Mouse (Mus musculus): ENCODE data around the gene Trmt10b. TPM values are rescaled to one million over a fixed set of nuclear protein-coding genes. Genes with fewer than 3 reads are reported as not detected.

Trmt10b gene
- polyA plus RNA-seq (2016; fragmentation: Nextera tagmentation; extraction: Ambion mirVana): 16.2 and 17.2 TPM in 2 replicates

- no peaks in the 10 kb centered on the region for H3K9me3 ChIP-seq
- no peaks in the 10 kb centered on the region for H3K27me3 ChIP-seq (ENCODE audit: poor library complexity, severe bottlenecking)
- peaks cover 11% of the 10 kb centered on the region for H3K4me1 ChIP-seq
- H3K36me3 ChIP-seq (replicated peaks): peaks cover 20% of the 10 kb centered on the region
- 21% methylated on average over 27 of the region's 27 CpGs for WGBS
- H3K27ac ChIP-seq: peak within 1 kb of the TSS; percentile 82
- DNase-seq (ENCODE audit: extremely low spot score, low spot score): peak; percentile 61
- H3K4me3 ChIP-seq: peak within 1 kb of the TSS; percentile 88
Observed at GRCm38 (mm10) chr4:45296662-45297564, at the start of gene Trmt10b. Gene Trmt10b (plus strand): TSS chr4:45297127.

- 69% methylated on average over 8 of the region's 8 CpGs for WGBS
- Histone ChIP-seq H3K4me3 (no peak overlapping the region), H3K27ac (no peak overlapping the region), H3K4me1 (peaks cover 43% of the 10 kb centered on the region), H3K36me3 (replicated peaks) (no peaks in the 10 kb centered on the region), H3K9me3 (no peaks in the 10 kb centered on the region), H3K27me3 (ENCODE audit: poor library complexity, severe bottlenecking) (0 out of 2 replicates have a peak, but pooled peaks cover 11% of the 10 kb centered on the region)
- no peak for DNase-seq (ENCODE audit: extremely low spot score, low spot score)
Observed at GRCm38 (mm10) chr4:45251265-45251664, 45.7 kb upstream of the Trmt10b start.

DNA sequence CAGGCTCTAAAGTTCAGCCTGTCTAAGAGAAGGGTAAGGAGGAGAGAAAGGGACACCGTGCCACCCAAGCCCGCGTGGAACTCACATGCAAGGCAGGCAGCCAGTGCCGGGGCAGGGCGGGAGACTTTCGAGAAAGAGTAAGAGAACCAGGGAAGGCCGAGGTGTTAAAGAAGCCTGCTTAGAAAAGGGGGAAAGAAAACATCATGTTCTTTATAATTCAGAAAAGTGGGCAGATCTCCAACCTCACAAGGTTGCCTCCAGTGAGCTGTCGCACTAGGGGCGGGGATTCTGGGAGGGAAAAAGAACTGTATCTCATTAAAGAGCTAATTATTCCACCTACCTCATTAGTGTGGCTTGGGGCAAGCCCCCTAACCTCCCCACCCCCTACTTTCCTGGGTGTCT, 44.1 kb upstream of the Trmt10b start:
- no peaks in the 10 kb centered on the region for H3K36me3 ChIP-seq (replicated peaks)
- 0 out of 2 replicates have a peak, but pooled peaks cover 11% of the 10 kb centered on the region for H3K27me3 ChIP-seq (ENCODE audit: poor library complexity, severe bottlenecking)
- 50% methylated on average over 9 of the region's 9 CpGs for WGBS
- no peak overlapping the region for H3K4me3 ChIP-seq
- DNase-seq (ENCODE audit: extremely low spot score, low spot score): no peak
- H3K4me1 ChIP-seq: peaks cover 43% of the 10 kb centered on the region
- H3K27ac ChIP-seq: no peak overlapping the region
- H3K9me3 ChIP-seq: no peaks in the 10 kb centered on the region

DNA sequence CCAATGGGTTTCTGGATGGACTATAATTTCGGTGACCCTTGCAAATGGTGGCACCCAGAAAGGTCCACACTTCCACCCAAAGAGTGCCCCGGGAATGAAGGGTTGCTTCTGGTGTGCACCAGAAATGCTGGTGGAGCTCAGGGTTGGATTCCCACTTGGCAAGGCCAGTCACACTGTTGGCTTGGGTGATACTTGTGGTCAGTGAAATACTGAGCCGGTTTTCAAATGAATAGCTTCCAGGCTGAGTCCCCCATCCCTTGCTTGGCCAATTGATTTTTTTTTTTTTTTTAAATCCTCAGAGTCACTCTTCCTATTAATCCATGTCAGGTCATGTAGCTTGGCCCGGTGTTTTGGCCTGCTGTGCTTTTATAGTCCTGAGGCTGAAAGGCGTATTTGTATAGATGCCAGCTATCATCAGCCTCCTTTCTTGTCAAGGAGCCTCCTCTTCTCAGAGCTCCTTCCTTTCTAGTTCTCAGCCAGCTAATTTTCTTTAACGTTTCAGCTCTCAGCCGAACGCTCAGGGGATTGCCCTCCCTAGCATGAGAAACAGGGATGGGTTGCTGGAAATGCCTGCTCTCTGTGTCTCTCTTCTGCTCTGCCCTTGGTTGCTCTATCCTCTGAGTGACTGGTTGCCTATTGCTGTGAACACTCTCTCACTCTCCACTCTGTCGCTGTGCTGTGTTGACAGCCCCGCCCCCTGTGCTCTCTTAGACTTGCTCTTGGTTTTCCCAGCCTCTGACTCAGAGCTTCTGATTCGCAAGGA, 42.9 kb upstream of the Trmt10b start:
- no peak overlapping the region for H3K4me3 ChIP-seq
- H3K4me1 ChIP-seq: peaks cover 43% of the 10 kb centered on the region
- no peak overlapping the region for H3K27ac ChIP-seq
- 42% methylated on average over 11 of the region's 11 CpGs for WGBS
- no peak for DNase-seq (ENCODE audit: extremely low spot score, low spot score)
- no peaks in the 10 kb centered on the region for H3K36me3 ChIP-seq (replicated peaks)
- H3K27me3 ChIP-seq (ENCODE audit: poor library complexity, severe bottlenecking): 0 out of 2 replicates have a peak, but pooled peaks cover 11% of the 10 kb centered on the region
- no peaks in the 10 kb centered on the region for H3K9me3 ChIP-seq

- Histone ChIP-seq H3K9me3 (no peaks in the 10 kb centered on the region), H3K27ac (no peak overlapping the region), H3K4me3 (no peak overlapping the region), H3K36me3 (replicated peaks) (no peaks in the 10 kb centered on the region), H3K27me3 (ENCODE audit: poor library complexity, severe bottlenecking) (0 out of 2 replicates have a peak, but pooled peaks cover 5% of the 10 kb centered on the region), H3K4me1 (peaks cover 11% of the 10 kb centered on the region)
- WGBS: 71% methylated on average over 4 of the region's 4 CpGs
- DNase-seq (ENCODE audit: extremely low spot score, low spot score): no peak
Observed at GRCm38 (mm10) chr4:45259232-45259832, 37.6 kb upstream of the Trmt10b start.

DNA sequence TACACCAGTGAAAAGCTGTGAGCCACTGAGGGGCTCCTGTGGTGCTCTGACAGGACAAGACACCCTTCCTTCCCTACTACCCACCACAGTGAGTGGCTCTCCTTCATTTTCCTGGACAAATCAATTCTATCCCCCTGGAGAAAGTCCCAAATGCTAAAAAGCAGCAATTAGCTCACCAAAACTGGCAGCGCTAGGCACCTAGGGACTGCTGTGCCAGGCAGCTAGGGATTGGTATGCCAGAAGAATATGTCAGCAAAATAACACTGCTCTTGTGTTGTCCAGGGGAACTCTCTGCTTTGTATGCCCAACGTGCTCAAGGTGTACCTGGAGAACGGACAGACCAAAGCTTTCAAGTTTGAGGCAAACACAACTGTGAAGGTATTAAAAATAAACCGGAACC, 35.4 kb upstream of the Trmt10b start:
- H3K4me3 ChIP-seq: no peak overlapping the region
- no peaks in the 10 kb centered on the region for H3K27me3 ChIP-seq (ENCODE audit: poor library complexity, severe bottlenecking)
- no peaks in the 10 kb centered on the region for H3K36me3 ChIP-seq (replicated peaks)
- H3K27ac ChIP-seq: no peak overlapping the region
- peaks cover 5% of the 10 kb centered on the region; the same call in 1 of the 2 replicates for H3K4me1 ChIP-seq
- whole genome bisulfite sequencing: 96% methylated on average over 4 of the region's 4 CpGs
- DNase-seq (ENCODE audit: extremely low spot score, low spot score): no peak
- H3K9me3 ChIP-seq: no peaks in the 10 kb centered on the region

- H3K27me3 ChIP-seq (ENCODE audit: poor library complexity, severe bottlenecking): no peaks in the 10 kb centered on the region
- peaks cover 4% of the 10 kb centered on the region; the same call in 1 of the 2 replicates for H3K4me1 ChIP-seq
- H3K9me3 ChIP-seq: no peaks in the 10 kb centered on the region
- H3K36me3 ChIP-seq (replicated peaks): no peaks in the 10 kb centered on the region
- no peak for DNase-seq (ENCODE audit: extremely low spot score, low spot score)
- 89% methylated on average over 3 of the region's 3 CpGs for WGBS
- H3K4me3 ChIP-seq: no peak overlapping the region
- H3K27ac ChIP-seq: no peak overlapping the region
Observed at GRCm38 (mm10) chr4:45267883-45268282, 29.0 kb upstream of the Trmt10b start.

- Histone ChIP-seq H3K27ac (no peak overlapping the region), H3K27me3 (ENCODE audit: poor library complexity, severe bottlenecking) (no peaks in the 10 kb centered on the region), H3K4me1 (peaks cover 4% of the 10 kb centered on the region; the same call in 1 of the 2 replicates), H3K9me3 (no peaks in the 10 kb centered on the region), H3K36me3 (replicated peaks) (no peaks in the 10 kb centered on the region), H3K4me3 (no peak overlapping the region)
- 89% methylated on average over 10 of the region's 10 CpGs for WGBS
- no peak for DNase-seq (ENCODE audit: extremely low spot score, low spot score)
Observed at GRCm38 (mm10) chr4:45271041-45271452, 25.9 kb upstream of the Trmt10b start.

DNA sequence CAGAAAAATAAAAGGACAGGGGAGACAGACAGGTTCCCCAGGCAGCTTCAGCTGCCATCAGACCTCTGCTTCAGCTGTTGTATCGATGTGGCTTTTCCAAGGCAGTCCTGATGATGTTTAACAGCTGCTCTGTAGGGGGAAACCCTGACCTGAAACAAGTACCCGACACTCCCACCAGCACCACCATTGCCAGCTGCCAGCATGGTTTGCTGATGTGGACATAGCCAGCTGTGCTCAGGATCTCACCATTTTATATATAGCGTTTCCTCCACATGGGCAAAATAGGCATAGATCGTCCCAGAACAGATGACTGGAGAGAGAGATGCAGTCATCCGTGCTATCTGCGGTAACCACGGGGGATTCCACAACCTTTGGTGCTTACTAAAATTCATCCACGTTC, 21.2 kb upstream of the Trmt10b start:
- Histone ChIP-seq H3K36me3 (replicated peaks) (no peaks in the 10 kb centered on the region), H3K4me1 (peaks cover 4% of the 10 kb centered on the region; the same call in 1 of the 2 replicates), H3K27ac (no peak overlapping the region), H3K4me3 (no peak overlapping the region), H3K27me3 (ENCODE audit: poor library complexity, severe bottlenecking) (no peaks in the 10 kb centered on the region), H3K9me3 (no peaks in the 10 kb centered on the region)
- 86% methylated on average over 8 of the region's 8 CpGs for WGBS
- DNase-seq (ENCODE audit: extremely low spot score, low spot score): no peak

DNA sequence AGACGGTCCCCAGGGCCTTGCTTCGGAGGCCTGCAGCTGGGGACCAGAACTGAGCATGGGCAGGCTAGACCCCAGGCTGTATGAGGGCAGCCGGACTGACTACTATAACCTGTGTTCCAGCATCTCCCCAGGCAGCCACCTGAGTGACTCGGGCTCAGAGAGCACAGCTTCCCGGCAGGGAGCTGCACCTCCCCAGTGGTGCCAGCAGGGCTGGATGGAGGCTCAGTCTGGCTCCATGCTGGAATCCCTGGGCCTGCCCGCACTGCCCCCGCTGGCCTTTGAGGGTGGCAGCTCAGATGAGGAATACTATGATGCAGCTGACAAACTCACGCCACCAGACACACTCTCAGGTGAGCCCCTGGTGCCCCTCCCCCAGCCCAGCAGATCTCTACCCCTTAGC, 17.6 kb upstream of the Trmt10b start:
- WGBS: 68% methylated on average over 8 of the region's 8 CpGs
- H3K27ac ChIP-seq: 0 out of 2 replicates have a peak overlapping the region, but pooled peaks have one; percentile 21
- no peaks in the 10 kb centered on the region for H3K9me3 ChIP-seq
- no peaks in the 10 kb centered on the region for H3K27me3 ChIP-seq (ENCODE audit: poor library complexity, severe bottlenecking)
- no peak overlapping the region for H3K4me3 ChIP-seq
- no peaks in the 10 kb centered on the region for H3K36me3 ChIP-seq (replicated peaks)
- no peak for DNase-seq (ENCODE audit: extremely low spot score, low spot score)
- H3K4me1 ChIP-seq: no peaks in the 10 kb centered on the region

DNA sequence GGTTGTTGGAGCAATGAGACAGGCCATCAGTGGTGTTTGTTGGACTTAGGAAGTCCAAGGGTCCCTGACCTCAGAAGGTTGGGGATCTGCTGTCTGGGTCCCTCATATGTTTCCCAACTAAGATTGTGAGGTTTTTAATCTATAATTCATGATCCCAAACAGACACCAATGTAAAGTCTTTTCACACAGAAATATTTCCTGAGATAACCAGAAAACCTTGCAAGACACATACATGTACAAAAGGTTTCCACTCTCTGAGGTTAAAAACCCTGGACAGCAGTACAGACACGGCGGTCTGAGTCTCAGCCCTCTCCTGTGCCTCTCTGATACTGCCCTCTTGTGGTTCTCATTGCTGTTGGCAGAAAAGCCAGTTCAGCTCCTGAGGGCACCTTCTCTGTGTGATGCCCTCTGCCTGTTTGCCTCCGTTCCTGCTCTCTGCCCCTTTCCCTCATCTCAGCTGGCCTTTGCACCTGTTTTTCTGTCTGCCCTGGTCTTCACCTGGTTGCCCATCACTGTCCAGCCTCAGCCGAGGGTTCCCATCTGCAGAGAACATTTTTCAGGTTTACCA, 16.9 kb upstream of the Trmt10b start:
- WGBS: 16% methylated on average over 4 of the region's 4 CpGs
- Histone ChIP-seq H3K27ac (no peak overlapping the region), H3K9me3 (no peaks in the 10 kb centered on the region), H3K4me1 (peaks cover 2% of the 10 kb centered on the region; the same call in 1 of the 2 replicates), H3K27me3 (ENCODE audit: poor library complexity, severe bottlenecking) (no peaks in the 10 kb centered on the region), H3K4me3 (no peak overlapping the region), H3K36me3 (replicated peaks) (no peaks in the 10 kb centered on the region)
- DNase-seq (ENCODE audit: extremely low spot score, low spot score): peak; percentile 48

- DNase-seq (ENCODE audit: extremely low spot score, low spot score): no peak
- Histone ChIP-seq H3K27ac (no peak overlapping the region), H3K36me3 (replicated peaks) (no peaks in the 10 kb centered on the region), H3K9me3 (no peaks in the 10 kb centered on the region), H3K4me1 (peaks cover 4% of the 10 kb centered on the region; the same call in 1 of the 2 replicates), H3K27me3 (ENCODE audit: poor library complexity, severe bottlenecking) (no peaks in the 10 kb centered on the region), H3K4me3 (no peak overlapping the region)
- 63% methylated on average over 3 of the region's 3 CpGs for whole genome bisulfite sequencing
Observed at GRCm38 (mm10) chr4:45286318-45286717, 10.6 kb upstream of the Trmt10b start.

Data from forebrain, embryonic 10.5 days (tissue).